Mouse (Mus musculus) intestine, embryonic 15.5 days (tissue): ENCODE results near the gene Btbd35f8. TPM values are rescaled to one million over a fixed set of nuclear protein-coding genes. Genes with fewer than 3 reads are reported as not detected.
"Not testable (repeated sequence)": the region's sequence is repeated elsewhere in the genome, so short reads cannot be mapped to it uniquely, and the experiment has no call there.

Experiments used
- ATAC-seq: fragments of 200-750 bp; cut with Nextera tagmentation; 2 replicates; pipeline ENCODE4 v1.8.0; 2017; ENCODE audit warnings: moderate TSS enrichment, moderate library complexity
- H3K27ac ChIP-seq: fragments of 300-500 bp; sonication (generic); 2 replicates; pipeline ENCODE4 v1.5.1; 2015; ENCODE audit warnings: mild to moderate bottlenecking, inconsistent platforms
- H3K27me3 ChIP-seq: fragments of 300-500 bp; sonication (generic); replicated peaks from 2 replicates; pipeline ENCODE4 v1.6.1; 2015; ENCODE audit warnings: inconsistent platforms
- H3K36me3 ChIP-seq: fragments of 300-500 bp; sonication (generic); 2 replicates; pipeline ENCODE4 v1.6.1; 2015; ENCODE audit warnings: inconsistent platforms
- H3K4me1 ChIP-seq: fragments of 300-500 bp; sonication (generic); replicated peaks from 2 replicates; pipeline ENCODE4 v1.6.1; 2015; ENCODE audit warnings: inconsistent platforms
- H3K4me2 ChIP-seq: fragments of 300-500 bp; sonication (generic); replicated peaks from 2 replicates; pipeline ENCODE4 v1.6.1; 2015; ENCODE audit warnings: mild to moderate bottlenecking, inconsistent platforms
- H3K4me3 ChIP-seq: fragments of 300-500 bp; sonication (generic); replicated peaks from 2 replicates; pipeline ENCODE4 v1.5.1; 2015; ENCODE audit warnings: inconsistent platforms
- H3K9ac ChIP-seq: fragments of 300-500 bp; sonication (generic); 2 replicates; pipeline ENCODE4 v1.6.1; 2015; ENCODE audit warnings: inconsistent platforms
- H3K9me3 ChIP-seq: fragments of 300-500 bp; sonication (generic); 2 replicates; pipeline ENCODE4 v1.6.1; 2016; ENCODE audit warnings: inconsistent platforms
- WGBS: fragments of 180-500 bp; shearing (Covaris S2); methylation state at CpG from one replicate; pipeline ENCODE4 v1.1.7; 2015; 5-methylcytosine and 5-hydroxymethylcytosine counted together
- polyA plus RNA-seq: library from polyadenylated mRNA; unstranded; fragments of >200 nt; fragmentation: Nextera tagmentation; extraction: Ambion mirVana; gene quantifications from 2 replicates; pipeline ENCODE4 v1.2.1, GENCODE M21; 2015

Btbd35f8 gene
- polyA plus RNA-seq = not detected in 2 replicates

DNA sequence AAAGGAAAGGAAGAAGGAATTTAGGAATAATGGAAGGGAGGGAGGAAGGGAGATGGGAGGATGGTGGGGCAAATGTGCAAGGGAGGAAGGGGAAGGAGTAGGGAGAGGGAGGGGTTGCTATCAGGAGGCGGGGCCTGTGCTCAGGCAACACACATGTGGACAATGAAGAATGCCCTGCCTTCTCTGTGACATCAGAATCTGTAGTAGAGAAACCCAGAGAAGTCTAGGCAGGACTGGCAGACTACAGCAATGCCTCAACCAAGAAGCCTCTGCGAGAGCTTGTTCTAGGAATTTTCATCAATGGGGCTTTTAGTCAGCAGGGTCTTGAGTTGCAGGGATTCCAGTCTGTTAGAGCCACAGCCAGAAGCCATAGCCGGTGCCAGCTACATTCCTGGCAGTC is at the start of gene Btbd35f8:
TSS of gene Btbd35f8 (plus strand) at position 301 of the 400 bp plus-strand sequence.
- no CpG with 5 or more reads among the region's 3 CpGs for WGBS

More for the DNA sequence above, at the start of gene Btbd35f8:
- not testable (repeated sequence) for H3K4me3 ChIP-seq, H3K9me3 ChIP-seq, H3K4me1 ChIP-seq, H3K27ac ChIP-seq, H3K9ac ChIP-seq, H3K27me3 ChIP-seq, H3K36me3 ChIP-seq, ATAC-seq, H3K4me2 ChIP-seq

Other genes starting within 250 kb of the Btbd35f8 start
- not detected in 2 replicates for gene Spin2g, start 211.8 kb upstream of the Btbd35f8 start, polyA plus RNA-seq